Mouse (Mus musculus) spleen, postnatal 10 days (tissue): ENCODE data around the gene AC124502.3.
"Not testable (repeated sequence)": the region's sequence is repeated elsewhere in the genome, so short reads cannot be mapped to it uniquely, and the experiment has no call there.

Source experiments
- DNase-seq, 2 experiments: peaks; one replicate each; pipeline ENCODE4 v3.0.0; 2021 to 2022; ENCODE audit warnings: low spot score in 2 of 2

AC124502.3 gene

DNA sequence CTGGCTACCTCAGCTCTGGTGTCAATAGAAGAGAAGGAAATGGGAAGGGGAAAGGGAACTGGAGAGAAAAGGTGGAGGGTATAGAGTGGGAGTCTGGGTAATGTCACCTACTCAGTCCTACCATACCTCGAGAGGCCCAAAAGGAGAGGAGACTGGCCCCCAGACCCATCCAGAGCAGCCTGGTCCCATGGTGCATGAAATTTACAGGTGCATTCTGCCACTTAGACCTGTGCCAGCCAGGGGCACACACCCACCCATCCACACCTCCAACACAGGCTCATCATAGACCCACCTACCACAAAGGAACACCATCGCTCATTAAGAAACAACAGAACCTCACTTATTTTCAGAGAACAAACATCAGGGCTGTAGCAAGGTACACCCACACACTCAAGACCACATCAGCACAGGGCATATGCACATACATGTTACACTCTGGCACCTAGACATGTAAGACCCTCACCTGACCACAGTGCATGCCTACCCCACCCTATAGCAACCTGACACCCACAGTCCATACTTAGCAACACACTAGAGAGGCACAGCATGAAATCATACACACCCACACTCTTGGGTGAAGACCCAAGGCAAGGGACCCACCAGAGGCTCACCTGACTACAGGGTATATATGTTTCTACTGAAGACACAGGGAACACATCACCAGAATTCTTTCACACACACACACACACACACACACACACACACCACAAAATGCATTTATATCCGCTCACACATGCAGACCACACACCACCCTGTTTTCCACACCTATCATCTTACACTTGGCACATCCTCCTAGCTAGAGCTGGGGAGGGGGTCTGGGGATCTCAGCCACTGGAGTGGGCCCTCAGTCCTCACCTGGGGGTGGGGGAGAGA lies 45.5 kb downstream of the AC124502.3 start:
- DNase-seq: no peak

DNA sequence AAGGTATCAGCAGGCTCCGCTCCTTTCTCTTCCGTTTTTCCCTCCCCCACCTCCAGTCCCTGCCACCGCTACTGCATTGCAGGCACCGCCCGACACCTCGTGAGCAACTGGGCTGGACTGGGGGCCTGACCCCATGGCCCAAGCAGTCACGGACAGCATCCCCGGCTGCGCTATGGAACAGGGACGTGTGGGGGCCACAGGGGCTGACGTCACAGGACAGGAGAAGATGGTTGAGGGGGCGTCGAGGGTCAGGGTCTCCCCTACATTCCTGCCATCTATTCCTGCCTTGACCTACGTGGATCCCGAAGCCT lies 46.1 kb downstream of the AC124502.3 start:
- DNase-seq: no peak

DNA sequence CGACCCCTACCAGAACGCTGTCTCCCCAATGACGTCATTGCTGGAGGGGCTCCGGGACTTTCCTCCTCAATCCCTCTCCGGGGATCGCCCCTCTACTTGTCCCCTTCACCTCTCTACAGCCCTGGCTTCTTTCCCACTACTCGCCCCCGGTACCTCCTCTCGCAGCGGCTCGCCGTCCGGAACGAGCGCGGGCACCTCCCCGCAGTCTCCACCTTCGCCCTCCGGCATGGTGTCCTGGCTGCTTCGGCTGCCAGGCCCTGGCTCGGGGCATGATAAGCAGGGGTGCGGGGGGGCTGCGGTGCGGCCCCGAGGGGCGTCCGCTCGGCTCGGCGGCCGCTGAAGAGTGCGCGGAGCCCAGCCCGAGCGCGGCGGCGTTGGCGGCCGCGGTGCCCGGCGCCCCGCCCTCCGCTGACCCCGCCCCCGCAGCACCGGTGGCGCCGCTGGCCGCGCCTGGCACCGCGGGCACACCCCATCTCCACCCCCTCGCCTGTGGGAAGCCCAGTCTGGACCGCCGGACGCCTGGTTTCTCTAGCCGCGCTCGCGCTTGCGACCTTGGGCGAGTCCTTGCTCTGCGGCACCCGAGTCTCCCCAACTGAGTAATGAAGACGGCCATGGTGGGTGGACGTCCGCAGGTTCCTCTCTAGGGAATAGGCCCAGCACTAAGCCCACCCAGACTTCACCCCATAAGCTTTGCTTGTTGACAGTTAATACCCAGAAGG lies 46.6 kb downstream of the AC124502.3 start, which contains the start of gene Tmem151a:
Tmem151a (minus strand) TSS at position 387 of the 719 bp plus-strand sequence.
- DNase-seq: peak; percentile 39 to 58

DNA sequence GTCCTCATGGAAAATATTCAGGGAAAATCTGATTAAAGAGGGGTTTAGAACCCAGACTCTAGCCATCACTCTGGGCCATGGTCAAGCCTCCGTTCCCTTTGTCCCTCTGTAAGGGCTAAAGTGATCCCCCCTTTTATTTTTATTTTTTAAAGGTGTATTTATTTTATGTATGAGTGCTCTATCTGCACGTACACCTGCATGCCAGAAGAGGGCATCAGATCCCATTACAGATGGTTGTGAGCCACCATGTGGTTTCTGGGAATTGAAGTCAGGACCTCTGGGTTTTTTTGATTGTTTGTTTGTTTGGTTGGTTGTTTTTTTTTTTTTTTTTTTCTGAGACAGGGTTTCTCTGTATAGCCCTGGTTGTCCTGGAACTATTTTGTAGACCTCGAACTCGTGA lies 47.8 kb downstream of the AC124502.3 start:
- DNase-seq: not testable (repeated sequence)

DNA sequence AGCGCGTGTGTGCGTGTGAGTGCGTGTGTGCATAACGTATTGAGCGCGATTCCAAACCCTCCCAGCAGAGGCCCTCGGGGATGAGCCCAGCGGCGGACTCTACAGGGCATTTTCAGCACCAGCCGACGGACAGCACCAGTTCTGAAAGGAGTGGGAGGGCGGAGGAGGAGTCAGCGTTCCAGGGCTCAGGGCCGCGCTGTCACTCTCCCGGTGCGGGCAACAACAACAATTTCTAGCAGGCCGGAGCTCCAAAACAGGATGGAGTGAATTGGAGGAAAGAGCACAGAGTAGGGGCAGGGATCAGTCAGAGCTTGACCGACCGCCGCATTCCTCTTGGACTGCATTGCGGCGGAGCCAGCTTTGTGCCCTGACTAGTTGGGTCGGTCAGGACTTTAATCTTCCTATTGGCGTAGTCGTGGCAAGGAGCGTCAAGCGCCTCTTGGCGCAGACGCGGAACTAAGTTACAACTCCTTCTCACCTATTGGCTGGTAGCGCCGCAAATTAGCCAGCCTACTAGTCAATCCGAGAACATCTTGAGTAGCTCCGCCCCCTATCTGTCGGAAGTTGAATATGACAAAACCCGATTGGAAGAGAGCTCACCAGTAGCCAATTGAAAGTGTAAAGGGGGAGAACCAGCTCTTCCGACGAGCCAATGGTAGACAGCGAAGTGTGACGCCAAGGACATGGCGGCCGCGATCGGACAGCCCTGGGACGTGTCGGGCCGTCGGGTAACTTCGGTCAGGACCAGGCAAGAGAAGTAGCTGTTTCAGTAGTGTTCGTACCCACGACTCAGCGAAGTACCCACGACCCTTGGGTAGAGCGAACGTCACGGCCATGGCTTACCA lies 49.4 kb downstream of the AC124502.3 start, which contains the start of gene Yif1a:
Yif1a (plus strand) TSS at position 655 of the 845 bp plus-strand sequence.
- DNase-seq: peak; percentile 85 to 95

DNA sequence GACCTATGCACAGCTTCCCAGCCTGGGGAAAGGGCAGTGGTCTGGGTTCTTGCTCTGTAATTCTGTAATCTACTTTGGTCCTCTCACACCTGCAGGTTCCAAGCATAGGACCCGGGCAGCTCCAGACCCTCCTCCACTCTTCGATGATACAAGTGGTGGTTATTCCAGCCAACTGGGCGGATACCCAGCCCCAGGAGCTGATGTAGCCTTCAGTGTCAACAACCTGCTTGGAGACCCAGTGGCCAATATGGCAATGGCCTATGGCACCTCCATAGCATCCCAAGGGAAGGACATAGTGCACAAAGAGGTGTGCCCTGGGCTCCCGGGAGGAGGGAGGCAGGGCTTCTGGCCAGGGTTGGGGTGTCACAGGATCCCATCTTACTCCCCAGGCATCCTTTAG lies 50.6 kb downstream of the AC124502.3 start:
- no peak for DNase-seq

DNA sequence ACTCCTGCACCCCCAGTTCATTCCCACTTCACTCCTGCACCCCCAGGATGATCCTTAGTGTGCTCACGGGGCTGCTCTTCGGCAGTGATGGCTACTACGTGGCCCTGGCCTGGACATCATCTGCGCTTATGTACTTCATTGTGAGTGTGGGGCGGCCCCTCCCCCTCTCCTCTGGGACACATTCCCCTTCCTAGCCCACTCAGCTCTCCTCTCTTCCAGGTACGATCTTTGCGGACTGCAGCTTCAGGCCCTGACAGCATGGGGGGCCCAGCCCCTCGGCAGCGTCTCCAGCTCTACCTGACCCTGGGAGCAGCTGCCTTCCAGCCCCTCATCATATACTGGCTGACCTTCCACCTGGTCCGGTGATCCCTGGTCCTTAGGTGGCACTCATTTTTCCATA lies 53.4 kb downstream of the AC124502.3 start:
- DNase-seq: no peak

DNA sequence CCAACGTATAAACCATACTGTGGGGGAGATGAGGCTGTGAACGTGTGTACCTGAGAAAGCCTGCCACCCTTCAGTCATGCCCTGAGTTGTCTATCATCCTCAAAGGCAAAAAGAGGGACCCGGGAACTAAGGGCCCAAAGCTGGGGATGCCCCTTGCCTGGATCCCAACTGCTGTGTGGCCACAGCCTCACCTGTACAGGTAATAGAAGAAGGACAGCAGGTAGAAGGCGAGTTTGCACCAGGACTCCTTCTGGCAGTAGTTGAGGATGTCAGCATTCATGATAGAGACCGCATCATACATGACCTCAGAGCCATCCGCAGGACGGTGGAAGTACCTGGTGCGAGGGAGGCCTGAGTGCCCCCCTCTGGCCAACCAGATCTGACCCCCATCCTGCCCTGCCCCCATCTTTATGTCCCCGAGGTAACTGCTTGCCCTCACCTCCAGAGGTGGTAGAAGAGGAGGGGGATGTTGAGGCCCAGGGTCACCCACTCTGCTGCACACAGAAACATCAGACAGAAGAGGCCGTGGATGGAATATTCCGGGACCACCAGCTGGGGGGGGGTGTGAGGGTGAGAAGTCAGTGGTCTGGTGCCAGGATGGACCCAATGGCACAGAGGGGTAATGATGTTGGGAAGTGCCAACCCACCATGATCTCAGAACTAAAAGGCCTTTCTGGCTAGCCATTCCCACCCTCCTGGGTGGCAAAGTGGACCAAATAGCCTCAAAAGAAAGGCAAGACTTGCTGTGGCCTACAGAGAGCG lies 55.0 kb downstream of the AC124502.3 start:
- DNase-seq: no peak

DNA sequence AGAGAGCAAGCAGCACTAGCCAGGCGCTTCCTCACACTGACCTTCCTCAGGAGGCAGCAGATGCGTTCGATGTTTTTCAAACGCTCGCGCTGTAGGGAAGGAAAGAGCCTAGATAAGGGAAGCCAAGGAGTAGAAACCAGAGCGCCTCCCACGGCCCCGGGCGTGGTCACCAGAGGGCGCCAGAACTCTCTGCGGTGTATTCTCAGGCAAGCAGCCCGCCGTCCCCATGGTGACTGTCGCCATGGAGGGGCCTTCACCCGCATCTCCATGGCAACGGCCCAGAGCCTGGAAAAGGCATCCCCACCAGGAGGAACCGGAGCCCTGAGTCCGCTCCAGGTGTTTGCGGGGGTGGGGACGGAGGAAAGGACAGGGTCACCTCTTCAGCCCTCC lies 55.5 kb downstream of the AC124502.3 start:
- DNase-seq: peak; percentile 85 to 94

DNA sequence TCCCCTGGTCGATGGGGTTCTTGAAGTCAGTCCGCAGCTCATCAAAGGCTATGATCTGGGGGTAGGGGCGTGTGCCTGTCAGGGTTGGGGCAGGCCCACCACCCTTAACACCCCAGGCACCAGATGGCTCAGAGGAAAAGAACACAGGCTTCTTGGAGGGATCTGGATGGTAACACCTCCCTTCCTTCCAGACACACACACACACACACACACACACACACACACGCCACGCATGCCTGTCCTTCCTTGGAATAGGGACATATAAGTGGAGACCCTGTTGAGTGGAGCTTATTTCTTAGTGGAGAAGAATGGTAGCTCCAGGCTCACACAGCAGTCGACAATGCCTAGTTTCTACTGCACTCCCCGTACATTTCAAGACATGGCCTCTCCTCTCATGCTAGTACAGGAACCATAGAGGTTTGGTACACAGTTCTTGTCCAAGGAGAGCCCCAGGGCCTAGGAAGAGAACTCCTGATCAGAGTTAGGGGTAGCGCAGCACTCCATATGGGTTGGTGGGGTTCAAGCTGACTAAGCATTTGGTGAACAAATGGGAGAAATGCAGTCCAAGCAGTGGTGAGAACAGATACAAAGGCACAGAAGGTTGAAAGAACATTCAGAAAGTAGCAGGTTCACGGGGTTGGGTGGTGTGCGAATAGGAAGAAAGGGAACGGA lies 56.2 kb downstream of the AC124502.3 start:
- no peak for DNase-seq

DNA sequence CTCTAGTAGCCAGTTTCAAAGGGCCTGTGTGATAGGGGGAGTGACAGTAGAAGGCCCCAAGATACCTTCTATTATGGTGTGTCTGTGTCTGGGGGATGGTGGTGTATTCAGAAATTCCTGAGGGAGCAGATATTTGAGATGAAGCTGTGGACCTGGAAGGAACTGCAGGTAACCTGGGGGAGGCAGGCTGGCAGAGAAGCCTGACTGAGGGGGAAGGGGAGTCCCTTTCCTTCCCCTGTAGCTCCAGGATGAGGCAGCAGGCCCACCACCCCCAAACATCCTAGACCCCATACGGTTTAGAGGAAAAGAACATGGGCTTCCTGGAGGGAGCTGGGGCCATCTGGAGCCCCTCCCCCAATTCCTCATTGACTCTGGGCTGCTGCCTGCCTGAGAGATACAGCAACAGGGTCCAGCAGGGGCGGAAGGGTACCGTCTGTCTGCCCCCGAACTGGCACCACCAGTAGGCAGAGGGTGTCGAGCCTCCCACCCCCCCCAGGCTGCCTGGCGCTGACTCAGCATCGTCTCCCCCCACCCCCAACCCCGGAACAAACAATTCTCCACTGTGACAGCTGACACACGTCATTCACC lies 57.3 kb downstream of the AC124502.3 start:
- no peak for DNase-seq

DNA sequence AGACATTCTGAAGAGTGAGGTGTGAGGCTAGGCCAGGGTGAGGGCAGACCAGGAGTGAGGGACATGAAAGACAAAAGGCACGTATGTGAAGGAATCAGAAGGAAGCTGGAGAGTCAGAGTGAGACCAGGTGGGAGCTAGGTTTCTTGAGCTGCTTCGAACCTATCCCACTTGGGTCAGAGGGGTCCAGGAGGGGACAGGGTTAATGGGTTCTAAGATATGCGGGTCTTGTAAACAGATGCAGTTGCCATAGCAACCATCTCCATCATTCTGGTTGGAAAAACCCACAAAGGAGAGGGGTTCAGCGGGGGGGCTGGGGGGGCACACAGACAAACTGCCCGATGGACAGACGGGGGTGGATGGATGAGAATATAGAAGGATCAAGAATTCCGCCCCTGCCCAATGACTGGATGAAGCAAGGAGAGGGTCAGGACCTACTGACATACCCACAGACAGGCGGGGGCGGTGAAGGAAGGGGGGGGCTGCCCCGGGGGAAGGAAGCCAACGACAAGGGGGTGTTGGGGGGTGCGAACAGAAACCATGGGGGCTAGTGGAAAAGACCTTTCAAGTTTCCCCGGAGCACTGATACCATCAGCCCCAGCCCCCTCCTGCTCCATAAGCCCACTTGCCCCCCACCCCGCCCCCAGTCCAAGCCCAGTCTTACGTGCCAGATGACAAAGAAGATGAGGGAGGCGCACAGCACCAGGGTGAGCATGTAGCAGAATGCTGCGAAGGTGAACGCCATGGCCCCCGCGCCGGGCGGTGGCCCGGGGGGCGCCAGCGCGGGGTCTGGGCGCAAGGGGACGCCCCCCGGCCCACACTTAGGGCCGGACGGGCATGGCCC lies 59.1 kb downstream of the AC124502.3 start:
- DNase-seq: no peak

DNA sequence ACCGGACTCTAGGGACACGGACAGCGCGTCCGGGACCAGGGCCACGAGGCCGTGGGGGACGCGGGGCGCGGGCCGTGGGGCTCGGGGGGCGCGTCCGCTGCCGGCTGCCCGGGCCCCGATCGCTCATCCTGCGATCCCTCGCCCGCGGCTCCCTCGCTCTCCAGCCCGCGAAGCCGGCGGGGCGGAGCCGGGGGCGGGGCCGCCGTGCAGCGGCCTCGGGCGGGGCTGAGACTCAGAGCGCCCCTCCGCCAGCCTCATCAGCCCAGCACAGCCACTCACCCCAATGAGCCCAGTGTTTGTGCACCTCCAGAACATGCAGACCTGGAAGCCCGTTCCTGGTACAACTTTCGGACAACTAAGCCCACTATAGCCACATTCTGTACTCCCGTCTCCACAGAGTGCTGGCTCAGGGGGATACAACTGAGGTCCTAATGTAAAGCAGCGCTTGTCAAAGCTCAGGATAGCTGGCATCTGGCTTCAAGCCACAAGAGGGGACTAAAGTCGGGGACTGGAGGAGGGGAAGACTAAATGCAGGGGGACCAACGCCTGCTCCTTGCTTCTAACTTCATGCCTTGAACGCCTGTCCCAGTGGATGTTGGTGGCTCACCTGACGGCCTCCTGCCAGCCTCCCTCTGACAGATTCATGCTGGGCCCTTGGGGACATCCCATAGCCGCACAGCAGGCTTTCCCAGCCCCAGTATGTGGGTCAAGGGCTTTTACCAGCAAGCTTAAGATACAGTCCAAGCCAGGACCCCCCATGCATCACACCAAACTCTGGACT lies 59.9 kb downstream of the AC124502.3 start, which contains the start of gene Cnih2:
Cnih2 (minus strand) TSS at position 159 of the 781 bp plus-strand sequence.
- DNase-seq: peak; percentile 48 to 64
